Comparison of ENCODE assay signal across 13 mouse cellular contexts in the genomic region with DNA sequence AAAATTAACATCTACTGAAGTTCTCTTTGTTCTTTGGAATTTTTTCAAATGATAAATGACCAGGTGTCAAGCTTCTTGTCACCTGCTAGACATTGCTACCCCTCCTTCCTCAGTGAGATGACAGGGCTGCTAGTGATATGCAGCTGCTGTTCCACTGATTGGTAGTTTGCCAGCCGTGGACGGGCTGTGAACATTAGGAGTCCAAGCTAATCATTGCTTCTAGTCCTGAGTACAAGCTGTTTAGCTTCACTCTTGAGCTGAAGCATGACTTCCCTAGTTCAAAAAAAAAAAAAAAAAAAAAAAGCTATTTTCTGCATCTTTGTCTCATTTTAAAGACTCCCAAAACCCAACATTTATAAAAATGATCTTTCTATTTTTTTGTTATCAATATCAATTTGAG.
"Had no signal": no experiment of that assay in that cellular context is flagged by ENCODE, and none has a peak within 500 bp of the region (broad histone marks: within the 10 kb centered on the region; RNA-seq: fewer than 3 reads in every experiment).

No protein-coding gene starts in this region.

- H3K27ac ChIP-seq: intestine, embryonic 15.5 days; limb, embryonic 10.5 days; liver, embryonic 15.5 days; macrophage; midbrain, embryonic 15.5 days; neural tube, embryonic 13.5 days had no signal

- H3K9me3 ChIP-seq: intestine, embryonic 15.5 days; limb, embryonic 10.5 days; liver, embryonic 15.5 days; megakaryocyte, embryonic 14.5 days; midbrain, embryonic 15.5 days; neural tube, embryonic 13.5 days had no signal

- ATAC-seq: intestine, embryonic 15.5 days; midbrain, embryonic 15.5 days had no signal

- DNase-seq: kidney, adult 18-20 months; kidney, postnatal 10 days; right cerebral cortex, postnatal 14 days; thymus, postnatal 36 days had no signal

- H3K4me2 ChIP-seq: intestine, embryonic 15.5 days; liver, embryonic 11.5 days; liver, embryonic 15.5 days; midbrain, embryonic 11.5 days; midbrain, embryonic 15.5 days; neural tube, embryonic 13.5 days had no signal

- H3K36me3 ChIP-seq: intestine, embryonic 15.5 days; limb, embryonic 10.5 days; liver, embryonic 15.5 days; midbrain, embryonic 15.5 days; neural tube, embryonic 13.5 days had no signal

- H3K4me3 ChIP-seq: intestine, embryonic 15.5 days; limb, embryonic 10.5 days; liver, embryonic 15.5 days; midbrain, embryonic 15.5 days; neural tube, embryonic 13.5 days had no signal

- H3K9ac ChIP-seq: intestine, embryonic 15.5 days; liver, embryonic 15.5 days; midbrain, embryonic 15.5 days; neural tube, embryonic 13.5 days had no signal

- H3K4me1 ChIP-seq: intestine, embryonic 15.5 days; limb, embryonic 10.5 days; liver, embryonic 15.5 days; megakaryocyte, embryonic 14.5 days; midbrain, embryonic 15.5 days; neural tube, embryonic 13.5 days had no signal

- H3K27me3 ChIP-seq: intestine, embryonic 15.5 days; liver, embryonic 15.5 days; megakaryocyte, embryonic 14.5 days; midbrain, embryonic 15.5 days; neural tube, embryonic 13.5 days had no signal
